ENCODE assay signal across 8 mouse cellular contexts in the genomic region with DNA sequence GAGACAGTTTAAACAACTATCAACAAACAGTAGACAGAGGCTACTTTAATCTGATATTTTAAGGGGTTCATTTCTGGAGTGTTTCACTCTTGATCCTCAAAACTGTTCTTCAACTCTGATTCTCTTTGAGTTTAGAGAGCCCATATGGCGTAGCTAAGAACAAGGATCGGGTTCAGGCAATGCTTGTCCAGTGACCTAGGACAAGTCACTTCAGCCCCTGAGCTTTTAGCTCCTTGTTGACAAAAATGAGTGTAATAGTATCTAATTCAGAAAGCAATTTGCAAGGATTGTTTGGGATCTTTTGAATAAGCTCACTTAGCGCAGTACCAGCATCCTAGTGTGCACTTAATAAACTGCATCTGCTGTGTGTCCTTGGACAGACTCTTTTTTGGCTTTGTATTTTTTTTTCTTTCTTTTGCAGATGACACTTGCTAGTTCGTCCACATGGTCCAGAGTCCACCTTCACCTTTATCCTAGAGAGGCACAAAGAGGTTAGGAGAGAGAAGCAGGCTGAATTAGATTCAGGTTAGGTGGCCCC. TPM values are rescaled to one million over a fixed set of nuclear protein-coding genes. Genes with fewer than 3 reads are reported as not detected.
DNase-seq lines count a peak whose midpoint lies in the region; ATAC-seq and TF ChIP-seq lines count a peak whose summit lies in the region.

No protein-coding gene starts in this region.

- no peaks in the 10 kb centered on the region for H3K27me3 ChIP-seq in C2C12 (ENCODE audit: control insufficient read depth, insufficient read depth, insufficient read length)
- no peaks in the 10 kb centered on the region for H3K27me3 ChIP-seq in forebrain, embryonic 11.5 days (ENCODE audit: control insufficient read depth, insufficient read depth, low read length)
- H3K27me3 ChIP-seq in liver, embryonic 15.5 days, result no peaks in the 10 kb centered on the region

- peaks cover 11% of the 10 kb centered on the region for H3K79me2 ChIP-seq in C2C12 (ENCODE audit: control insufficient read depth, insufficient read depth)

- intact Hi-C loops in gastrocnemius, adult 2 months (cut with DNase I), result loop anchor here (5.0 kb wide), 1 partner anchor 63 kb away; no protein-coding TSS in a partner anchor

- H3K27ac ChIP-seq in gastrocnemius, adult 2 months, result peak overlapping the region; percentile 96
- peak overlapping the region; percentile 66; the same call in 1 of the 2 replicates for H3K27ac ChIP-seq in forebrain, embryonic 11.5 days (ENCODE audit: low read depth, low read length)
- H3K27ac ChIP-seq in liver, embryonic 15.5 days (replicated peaks), result peak overlapping the region; percentile 84

- no peak for TF ChIP-seq CTCF in gastrocnemius, adult 2 months (IDR thresholded peaks at IDR 0.05)
- no peak for TF ChIP-seq CTCF in C2C12 (IDR thresholded peaks at IDR 0.05; ENCODE audit: control insufficient read depth, insufficient read depth, insufficient read length)

- DNase-seq in gastrocnemius, adult 2 months, result no peak
- no peak for DNase-seq in gastrocnemius, postnatal 25 days
- no peak for DNase-seq in forebrain, embryonic 11.5 days (ENCODE audit: low spot score)
- DNase-seq in adrenal gland, postnatal 4 days (ENCODE audit: low spot score in 2 of 2), result no peak
- no peak for DNase-seq in right cerebral cortex, postnatal 14 days
- no peak for DNase-seq in cerebellum, adult 9-10 months

- H3K9ac ChIP-seq in forebrain, embryonic 11.5 days (ENCODE audit: low read length), result peak overlapping the region; percentile 99
- peak overlapping the region; percentile 96 for H3K9ac ChIP-seq in liver, embryonic 15.5 days

- H3K79me3 ChIP-seq in C2C12 (ENCODE audit: low read depth), result peaks cover 3% of the 10 kb centered on the region

- peak overlapping the region; percentile 75 for H3ac ChIP-seq in C2C12 (ENCODE audit: control insufficient read depth, insufficient read length, low read depth)

- ATAC-seq in forebrain, embryonic 11.5 days (replicated peaks; ENCODE audit: low FRiP score), result no peak
- peak; percentile 25 for ATAC-seq in liver, embryonic 15.5 days (ENCODE audit: insufficient read depth)

- WGBS in forebrain, embryonic 11.5 days, result 49% methylated on average over 4 of the region's 4 CpGs
- WGBS in liver, embryonic 15.5 days (ENCODE audit: insufficient replicate concordance), result 32% methylated on average over 4 of the region's 4 CpGs

- no peaks in the 10 kb centered on the region; the same call in 1 of the 2 replicates for H3K4me1 ChIP-seq in forebrain, embryonic 11.5 days (replicated peaks; ENCODE audit: control insufficient read depth, insufficient read depth, low read length)
- peaks cover 18% of the 10 kb centered on the region for H3K4me1 ChIP-seq in liver, embryonic 15.5 days (replicated peaks)

- no peaks in the 10 kb centered on the region for H3K9me3 ChIP-seq in forebrain, embryonic 11.5 days (ENCODE audit: control insufficient read depth, low read length)
- no peaks in the 10 kb centered on the region for H3K9me3 ChIP-seq in liver, embryonic 15.5 days (replicated peaks)

- H3K4me2 ChIP-seq in forebrain, embryonic 11.5 days (ENCODE audit: low read depth, low read length, severe bottlenecking), result peak overlapping the region; percentile 80
- H3K4me2 ChIP-seq in liver, embryonic 15.5 days, result peak overlapping the region; percentile 83

- H3K36me3 ChIP-seq in C2C12 (ENCODE audit: control insufficient read depth, insufficient read depth), result peaks cover 9% of the 10 kb centered on the region
- H3K36me3 ChIP-seq in forebrain, embryonic 11.5 days (ENCODE audit: control insufficient read depth, insufficient read depth, low read length), result no peaks in the 10 kb centered on the region
- peaks cover 11% of the 10 kb centered on the region for H3K36me3 ChIP-seq in liver, embryonic 15.5 days (replicated peaks)

- peak overlapping the region; percentile 80 for H3K4me3 ChIP-seq in gastrocnemius, adult 2 months
- peak overlapping the region; percentile 65 for H3K4me3 ChIP-seq in C2C12 (ENCODE audit: insufficient read depth, poor library complexity, severe bottlenecking)
- peak overlapping the region; percentile 91 for H3K4me3 ChIP-seq in forebrain, embryonic 11.5 days (ENCODE audit: low read depth, low read length)
- peak overlapping the region; percentile 97 for H3K4me3 ChIP-seq in liver, embryonic 15.5 days (replicated peaks)

TF ChIP-seq in C2C12, 6 proteins besides CTCF, POLR2A, EP300 and RAD21:
- TF ChIP-seq USF1 (IDR thresholded peaks at IDR 0.05; ENCODE audit: low read depth) (no peak), CEBPB (IDR thresholded peaks at IDR 0.05; ENCODE audit: low read depth) (no peak), MAX (IDR thresholded peaks at IDR 0.05) (no peak), MYOD1 (IDR thresholded peaks at IDR 0.05; ENCODE audit: control insufficient read depth, insufficient read length, low read depth) (no peak), MYOG (IDR thresholded peaks at IDR 0.05; ENCODE audit: control insufficient read depth, extremely low read depth, insufficient read length) (no peak), FOSL1 (IDR thresholded peaks at IDR 0.05; ENCODE audit: insufficient read depth, low read length, poor library complexity, severe bottlenecking) (no peak)

RNA-seq across cellular contexts. Expression of a gene that starts 0.6 kb away (rescaled TPM):
- total RNA-seq in gastrocnemius, adult 2 months (2021), result 1 to 10 TPM; 4.9 to 5.5 TPM
- 1 to 10 TPM; 4.4 TPM for total RNA-seq in gastrocnemius, postnatal 25 days (2021)
- polyA plus RNA-seq in C2C12 (2012; fragmentation: generic; extraction: Trizol), result 13.4 TPM
- polyA plus RNA-seq in forebrain, embryonic 11.5 days (2014; fragmentation: Nextera tagmentation; extraction: Ambion mirVana), result 11.3 and 11.4 TPM in 2 replicates
- 3.8 and 4.3 TPM in 2 replicates for polyA plus RNA-seq in liver, embryonic 15.5 days (2015; fragmentation: Nextera tagmentation; extraction: Ambion mirVana)
- 10 to 100 TPM; 32.8 to 36.3 TPM for total RNA-seq in adrenal gland, postnatal 4 days (2021)

RNA-seq across cellular contexts. Expression of a gene that starts 28.8 kb away (rescaled TPM):
- 10 to 100 TPM in 1 of 2 experiments, 1 to 10 TPM in 1; 5.6 to 14.8 TPM for total RNA-seq in gastrocnemius, adult 2 months (2021)
- total RNA-seq in gastrocnemius, postnatal 25 days (2021), result 1 to 10 TPM; 5.4 to 5.7 TPM
- polyA plus RNA-seq in C2C12 (2012; fragmentation: generic; extraction: Trizol), result 29.3 TPM
- 26.2 and 26.8 TPM in 2 replicates for polyA plus RNA-seq in forebrain, embryonic 11.5 days (2014; fragmentation: Nextera tagmentation; extraction: Ambion mirVana)
- polyA plus RNA-seq in liver, embryonic 15.5 days (2015; fragmentation: Nextera tagmentation; extraction: Ambion mirVana), result 20.0 and 21.5 TPM in 2 replicates
- 100 to 1,000 TPM; 197 to 224 TPM for total RNA-seq in adrenal gland, postnatal 4 days (2021)

RNA-seq across cellular contexts. Expression of a gene that starts 59.9 kb away (rescaled TPM):
- total RNA-seq in gastrocnemius, adult 2 months (2021), result 10 to 100 TPM; 11.0 to 11.4 TPM
- total RNA-seq in gastrocnemius, postnatal 25 days (2021), result 1 to 10 TPM; 7.6 to 7.9 TPM
- polyA plus RNA-seq in C2C12 (2012; fragmentation: generic; extraction: Trizol), result 5.1 TPM
- 27.1 and 29.2 TPM in 2 replicates for polyA plus RNA-seq in forebrain, embryonic 11.5 days (2014; fragmentation: Nextera tagmentation; extraction: Ambion mirVana)
- 12.5 and 12.8 TPM in 2 replicates for polyA plus RNA-seq in liver, embryonic 15.5 days (2015; fragmentation: Nextera tagmentation; extraction: Ambion mirVana)
- total RNA-seq in adrenal gland, postnatal 4 days (2021), result 10 to 100 TPM; 29.2 to 30.2 TPM

Comparison
In these comparisons a context has a peak if more than half of its experiments do, and no peak if none do; other contexts are left out.
1. RNA of a gene that starts 0.6 kb away (total RNA-seq): 32.8 to 36.3 TPM in adrenal gland, postnatal 4 days; 4.9 to 5.5 TPM in gastrocnemius, adult 2 months and 4.4 TPM in gastrocnemius, postnatal 25 days; every median in the first group is over 4 times any median in the second.
2. RNA of a gene that starts 28.8 kb away (total RNA-seq): 197 to 224 TPM in adrenal gland, postnatal 4 days; 5.6 to 14.8 TPM in gastrocnemius, adult 2 months and 5.4 to 5.7 TPM in gastrocnemius, postnatal 25 days; every median in the first group is over 10 times any median in the second.
3. Peak in every context shown above with its lines, with median percentiles within 50 percentile points of each other: H3K27ac ChIP-seq and H3K4me3 ChIP-seq.